Mouse (Mus musculus) G1E-ER4 (cell line): ENCODE results near the gene Fads3. TPM values are rescaled to one million over a fixed set of nuclear protein-coding genes. Genes with fewer than 3 reads are reported as not detected.

ENCODE experiments used
- GATA1 ChIP-seq: IDR thresholded peaks from one replicate; pipeline ENCODE4 v1.8.0; 2012; ENCODE audit warnings: low read length, inconsistent platforms
- polyA plus RNA-seq: library from polyadenylated mRNA; stranded (reverse); fragments of >175 nt; gene quantifications from 2 replicates; pipeline ENCODE4 v1.2.3, GENCODE M21; 2012

The Fads3 gene
- polyA plus RNA-seq, 1 experiment, result 46.4 TPM

GRCm38 (mm10) chr19:10037534-10037933 is 3.8 kb upstream of the Fads3 start:
- TF ChIP-seq GATA1, result no peak

GRCm38 (mm10) chr19:10038364-10038763 is 3.0 kb upstream of the Fads3 start:
- no peak for TF ChIP-seq GATA1

GRCm38 (mm10) chr19:10038910-10039309 is 2.5 kb upstream of the Fads3 start:
- TF ChIP-seq GATA1, result no peak

GRCm38 (mm10) chr19:10039615-10040014 is 1.8 kb upstream of the Fads3 start:
- TF ChIP-seq GATA1, result no peak

- TF ChIP-seq GATA1, result no peak
These were observed 442 bp upstream of the Fads3 start for GRCm38 (mm10) chr19:10040866-10041387.

- TF ChIP-seq GATA1, result no peak
These were observed 863 bp downstream of the Fads3 start for GRCm38 (mm10) chr19:10042232-10042631.

GRCm38 (mm10) chr19:10042816-10043215 is 1.4 kb downstream of the Fads3 start:
- TF ChIP-seq GATA1, result no peak

GRCm38 (mm10) chr19:10043643-10044042 is 2.3 kb downstream of the Fads3 start:
- no peak for TF ChIP-seq GATA1

- peak; percentile 8 for TF ChIP-seq GATA1
These were observed 4.3 kb downstream of the Fads3 start for GRCm38 (mm10) chr19:10045707-10046106.

GRCm38 (mm10) chr19:10046346-10046745 is 5.0 kb downstream of the Fads3 start:
- no peak for TF ChIP-seq GATA1

GRCm38 (mm10) chr19:10046983-10047382 is 5.6 kb downstream of the Fads3 start:
- no peak for TF ChIP-seq GATA1

GRCm38 (mm10) chr19:10049533-10049932 is 8.2 kb downstream of the Fads3 start:
- TF ChIP-seq GATA1, result no peak

- TF ChIP-seq GATA1, result no peak
These were observed 9.1 kb downstream of the Fads3 start for GRCm38 (mm10) chr19:10050438-10050837.

GRCm38 (mm10) chr19:10052698-10053097 is 11.3 kb downstream of the Fads3 start:
- TF ChIP-seq GATA1, result no peak

- no peak for TF ChIP-seq GATA1
These were observed 12.4 kb downstream of the Fads3 start for GRCm38 (mm10) chr19:10053692-10054260.

- TF ChIP-seq GATA1, result no peak
These were observed 13.1 kb downstream of the Fads3 start for GRCm38 (mm10) chr19:10054361-10055075.

GRCm38 (mm10) chr19:10055261-10055660 is 13.9 kb downstream of the Fads3 start:
- TF ChIP-seq GATA1, result no peak
